Mouse (Mus musculus) CH12.LX (cell line): ENCODE data around the gene Osbpl11. TPM values are rescaled to one million over a fixed set of nuclear protein-coding genes. Genes with fewer than 3 reads are reported as not detected.
"Not testable (repeated sequence)": the region's sequence is repeated elsewhere in the genome, so short reads cannot be mapped to it uniquely, and the experiment has no call there.

Experiments used
- DNase-seq: peaks from one replicate; pipeline ENCODE4 v3.0.0-alpha.2; 2013; ENCODE audit errors: extremely low read depth
- H3K27ac ChIP-seq: 2 replicates; pipeline ENCODE4 v1.5.1; 2012; ENCODE audit warnings: low read depth, mild to moderate bottlenecking, control low read depth, moderate library complexity; ENCODE audit not compliant: insufficient read depth
- H3K27me3 ChIP-seq: replicated peaks from 2 replicates; pipeline ENCODE3; 2012; ENCODE audit warnings: inconsistent platforms
- H3K36me3 ChIP-seq, 2 experiments: replicated peaks in 1 of 2; 2 replicates each; pipeline versions ENCODE3 to v1.6.1; 2012; ENCODE audit warnings: inconsistent platforms in 1 of 2, low read length in 1 of 2, mild to moderate bottlenecking in 1 of 2, mixed read lengths in 1 of 2, moderate library complexity in 1 of 2; ENCODE audit not compliant: control insufficient read depth in 1 of 2, insufficient read depth in 1 of 2
- H3K4me1 ChIP-seq, 2 experiments: 2 replicates each; pipeline ENCODE4 v1.6.1; 2012; ENCODE audit warnings: inconsistent platforms in 1 of 2, moderate library complexity in 1 of 2; ENCODE audit not compliant: insufficient read depth in 2 of 2, control insufficient read depth in 1 of 2
- H3K4me2 ChIP-seq: 2 replicates; pipeline ENCODE4 v1.6.1; 2012; ENCODE audit warnings: low read depth, mild to moderate bottlenecking, control low read depth; ENCODE audit not compliant: poor library complexity, insufficient read depth, severe bottlenecking
- H3K4me3 ChIP-seq, 3 experiments: fragments of 150-350 bp in 1 of 3; sonication (generic) in 1 of 3; replicated peaks in 1 of 3; 2 replicates each; pipeline versions ENCODE3 to v1.5.1; 2011 to 2012; ENCODE audit warnings: low read depth in 2 of 3, low read length in 2 of 3, mild to moderate bottlenecking in 2 of 3, moderate library complexity in 2 of 3, control low read depth in 1 of 3, improper control_type of control experiment in 1 of 3, inconsistent platforms in 1 of 3, mixed read lengths in 1 of 3; ENCODE audit not compliant: poor library complexity in 1 of 3
- H3K79me2 ChIP-seq: replicated peaks from 2 replicates; pipeline ENCODE4 v1.6.1; 2012; ENCODE audit warnings: mild to moderate bottlenecking, moderate library complexity; ENCODE audit not compliant: control insufficient read depth, poor library complexity, insufficient read depth, severe bottlenecking; ENCODE audit errors: extremely low read depth
- H3K9ac ChIP-seq: 2 replicates; pipeline ENCODE4 v1.6.1; 2012; ENCODE audit warnings: low read depth, mild to moderate bottlenecking, control low read depth, moderate library complexity; ENCODE audit not compliant: insufficient read depth
- H3K9me3 ChIP-seq: replicated peaks from 2 replicates; pipeline ENCODE3; 2012; ENCODE audit warnings: low read length, inconsistent platforms, mixed read lengths
- BHLHE40 ChIP-seq: IDR thresholded peaks from 2 replicates; pipeline ENCODE4 v1.6.1; 2011; ENCODE audit warnings: mild to moderate bottlenecking, low read depth, low read length, improper control_type of control experiment
- CHD1 ChIP-seq: IDR thresholded peaks from 2 replicates; pipeline ENCODE4 v1.6.1; 2012; ENCODE audit warnings: low read depth, low read length, improper control_type of control experiment, inconsistent platforms
- CTCF ChIP-seq, 2 experiments: IDR thresholded peaks in 1 of 2; conservative IDR thresholded peaks in 1 of 2; 2 replicates each; pipeline ENCODE4 v1.5.1; 2011 to 2012; ENCODE audit warnings: low read depth in 2 of 2, low read length in 2 of 2, improper control_type of control experiment in 1 of 2, inconsistent platforms in 1 of 2, mild to moderate bottlenecking in 1 of 2, moderate library complexity in 1 of 2
- ETS1 ChIP-seq: conservative IDR thresholded peaks from 2 replicates; pipeline ENCODE4 v1.6.1; 2012; ENCODE audit warnings: low read depth, mild to moderate bottlenecking, inconsistent platforms, low read length, improper control_type of control experiment, moderate library complexity
- HCFC1 ChIP-seq: IDR thresholded peaks from 2 replicates; pipeline ENCODE4 v1.6.1; 2012; ENCODE audit warnings: low read depth, mild to moderate bottlenecking, inconsistent platforms, low read length, improper control_type of control experiment
- MAFK ChIP-seq: IDR thresholded peaks from 2 replicates; pipeline ENCODE4 v1.6.1; 2011; ENCODE audit warnings: low read length, improper control_type of control experiment; ENCODE audit not compliant: insufficient replicate concordance
- MYC ChIP-seq: IDR thresholded peaks from 2 replicates; pipeline ENCODE4 v1.6.1; 2011; ENCODE audit warnings: low read depth, mild to moderate bottlenecking, improper control_type of control experiment, low read length
- PAX5 ChIP-seq: IDR thresholded peaks from 2 replicates; pipeline ENCODE4 v1.6.1; 2012; ENCODE audit warnings: low read length, inconsistent platforms, mixed read lengths
- POLR2A ChIP-seq: IDR thresholded peaks from 2 replicates; pipeline ENCODE4 v1.6.1; 2011; ENCODE audit warnings: low read depth, mild to moderate bottlenecking, improper control_type of control experiment, low read length
- RAD21 ChIP-seq: IDR thresholded peaks from 2 replicates; pipeline ENCODE4 v1.6.1; 2011; ENCODE audit warnings: low read depth, mild to moderate bottlenecking, low read length, improper control_type of control experiment, moderate library complexity
- SIN3A ChIP-seq: IDR thresholded peaks from 2 replicates; pipeline ENCODE4 v1.6.1; 2012; ENCODE audit warnings: low read length, improper control_type of control experiment, inconsistent platforms
- SMC3 ChIP-seq: IDR thresholded peaks from 2 replicates; pipeline ENCODE4 v1.6.1; 2011; ENCODE audit warnings: low read depth, low read length, improper control_type of control experiment
- ZNF384 ChIP-seq: IDR thresholded peaks from 2 replicates; pipeline ENCODE4 v1.6.1; 2012; ENCODE audit warnings: low read depth, low read length, improper control_type of control experiment, inconsistent platforms
- dilution Hi-C: fragments of 300-500 bp; cut with MboI; formaldehyde crosslinking; loops from 2 replicates; pipeline ENCODE4 v1.14.3; 2020; ENCODE audit warnings: low sequenced_read_pairs; ENCODE audit not compliant: extremely low pct_unique_long_range_greater_than_20kb, extremely low pct_ligation_motif_present
- in situ Hi-C: fragments of 300-500 bp; cut with MboI; formaldehyde crosslinking; loops from 3 replicates; pipeline ENCODE4 v1.14.3; 2019; ENCODE audit warnings: low sequenced_read_pairs, low pct_ligation_motif_present, low pct_unique_long_range_greater_than_20kb, mixed read lengths
- polyA plus RNA-seq: library from polyadenylated mRNA; unstranded; fragments of >175 nt; gene quantifications from 2 replicates; pipeline ENCODE4 v1.2.1, GENCODE M21; 2012; ENCODE audit warnings: low read depth; ENCODE audit not compliant: insufficient read length
- total RNA-seq, 2 experiments: library from RNA; depleted of rRNA; stranded (reverse); fragments of 300-350 nt in 1 of 2; fragments of >200 nt in 1 of 2; gene quantifications; 2 replicates each; pipeline ENCODE4 v1.2.3; 2012 to 2014

Osbpl11 gene
- total and polyA plus RNA-seq, 3 experiments = 10.8 to 12.9 (median 11.4) TPM

GRCm38 (mm10) chr16:33159363-33159762 lies 25.5 kb upstream of the Osbpl11 start:
- peaks cover 12 to 15% of the 10 kb centered on the region in 2 experiments for H3K4me1 ChIP-seq
- TF ChIP-seq SIN3A = no peak
- peak; percentile 85 for TF ChIP-seq MAFK
- TF ChIP-seq ETS1 = no peak
- H3K9me3 ChIP-seq = peaks cover 6% of the 10 kb centered on the region
- no peaks in the 10 kb centered on the region for H3K27me3 ChIP-seq
- in situ Hi-C loops (loop anchor here (10.0 kb wide), 1 partner anchor 345 kb away; the partner anchor contains the start of gene Smbd1), dilution Hi-C loops (no loop called here)
- H3K36me3 ChIP-seq = no peaks in the 10 kb centered on the region
- H3K27ac ChIP-seq = no peak overlapping the region
- no peak overlapping the region for H3K9ac ChIP-seq
- H3K4me2 ChIP-seq = no peak overlapping the region
- no peaks in the 10 kb centered on the region for H3K79me2 ChIP-seq
- DNase-seq = no peak
- no peak overlapping the region for H3K4me3 ChIP-seq

GRCm38 (mm10) chr16:33163330-33164090 lies 21.4 kb upstream of the Osbpl11 start:
- H3K36me3 ChIP-seq = no peaks in the 10 kb centered on the region
- no peak for DNase-seq
- peaks cover 11% of the 10 kb centered on the region for H3K9me3 ChIP-seq
- dilution Hi-C loops = no loop called here
- H3K4me2 ChIP-seq = no peak overlapping the region
- H3K27ac ChIP-seq = no peak overlapping the region
- TF ChIP-seq BHLHE40 = no peak
- no peak for TF ChIP-seq ETS1
- no peak for TF ChIP-seq POLR2A
- TF ChIP-seq CTCF (conservative IDR thresholded peaks at IDR 0.05 in 1 of 2, IDR thresholded peaks at IDR 0.05 in 1 of 2; ENCODE audit: low read depth in 2 of 2, low read length in 2 of 2) = no peak
- TF ChIP-seq HCFC1 = no peak
- TF ChIP-seq CHD1 = no peak
- no peak for TF ChIP-seq PAX5
- TF ChIP-seq, all 38 proteins: peak for 0
- no peaks in the 10 kb centered on the region for H3K79me2 ChIP-seq
- peaks cover 0 to 3% of the 10 kb centered on the region in 2 experiments; a peak in 2 of 4 replicates for H3K4me1 ChIP-seq
- no peak overlapping the region for H3K9ac ChIP-seq
- in situ Hi-C loops = no loop called here
- H3K27me3 ChIP-seq = no peaks in the 10 kb centered on the region
- no peak overlapping the region for H3K4me3 ChIP-seq

GRCm38 (mm10) chr16:33166284-33166683 lies 18.6 kb upstream of the Osbpl11 start:
- H3K9me3 ChIP-seq, in situ Hi-C loops, H3K4me1 ChIP-seq, H3K4me3 ChIP-seq, H3K4me2 ChIP-seq, H3K36me3 ChIP-seq, H3K27me3 ChIP-seq, H3K79me2 ChIP-seq, dilution Hi-C loops, H3K27ac ChIP-seq, H3K9ac ChIP-seq: not testable (repeated sequence)
- DNase-seq = peak; percentile 74
- peak; percentile 56 to 79 for TF ChIP-seq CTCF (conservative IDR thresholded peaks at IDR 0.05 in 1 of 2, IDR thresholded peaks at IDR 0.05 in 1 of 2; ENCODE audit: low read depth in 2 of 2, low read length in 2 of 2)
- peak; percentile 64 for TF ChIP-seq SMC3
- TF ChIP-seq MYC = 0 out of 2 replicates have a peak, but pooled peaks have one; percentile 43
- peak; percentile 69 for TF ChIP-seq ZNF384
- TF ChIP-seq RAD21 = peak; percentile 60
